Comparison of ENCODE assay signal across 23 mouse cellular contexts in the genomic region with DNA sequence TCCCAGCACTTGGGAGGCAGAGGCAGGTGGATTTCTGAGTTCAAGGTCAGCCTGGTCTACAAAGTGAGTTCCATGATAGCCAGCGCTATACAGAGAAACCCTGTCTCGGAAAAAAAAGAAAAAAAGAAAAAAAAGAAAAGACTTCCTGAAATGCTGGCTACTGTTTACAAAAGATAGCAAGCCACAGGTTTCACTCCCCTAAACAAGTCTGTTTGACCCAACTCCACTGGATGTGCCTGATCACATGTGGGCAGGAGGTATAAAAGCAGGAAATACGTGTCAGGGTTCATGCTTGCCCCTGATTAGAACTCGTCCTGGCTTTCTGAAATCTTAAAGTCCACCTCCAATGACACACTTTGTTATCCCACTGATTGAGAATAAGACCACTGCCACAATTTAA. TPM values are rescaled to one million over a fixed set of nuclear protein-coding genes. Genes with fewer than 3 reads are reported as not detected.
A peak's percentile ranks its signal among the peaks of the same experiment; 100 is the strongest.
DNase-seq lines count a peak whose midpoint lies in the region; ATAC-seq and TF ChIP-seq lines count a peak whose summit lies in the region.
"Had no signal": no experiment of that assay in that cellular context is flagged by ENCODE, and none has a peak within 500 bp of the region (broad histone marks: within the 10 kb centered on the region; RNA-seq: fewer than 3 reads in every experiment).

No protein-coding gene starts in this region.

- no peak overlapping the region for H3K4me3 ChIP-seq in ES-E14 (ENCODE audit: insufficient read depth in 1 of 2, low read depth in 1 of 2, low read length in 2 of 2, poor library complexity in 1 of 2, severe bottlenecking in 1 of 2)
- H3K4me3 ChIP-seq: embryonic facial prominence, embryonic 13.5 days; gastrocnemius, adult 2 months; heart, embryonic 10.5 days; hindbrain, embryonic 13.5 days had no signal

- DNase-seq in ES-E14 (ENCODE audit: low read depth, low spot score) (no peak), ZHBTc4 (ENCODE audit: low read depth, low spot score) (peak; percentile 12)
- DNase-seq in cerebellum, adult 11 months, result no peak
- DNase-seq in heart, postnatal 36 days, result no peak
- DNase-seq in gastrocnemius, postnatal 14 days, result no peak
- DNase-seq: adrenal gland, adult 8-10 months; B cell, adult 2 months; cerebellum, adult 11-12 months; cerebellum, adult 9-10 months; cerebellum, postnatal 25 days; gastrocnemius, adult 2 months; gastrocnemius, postnatal 36 days; heart, adult 18-20 months; heart, postnatal 10 days; kidney, adult 11 months had no signal

- in situ Hi-C loops in ES-E14 (cut with MboI; ENCODE audit: low sequenced_read_pairs in 2 of 2, unreplicated experiment in 2 of 2), result no loop called here

- H3K4me1 ChIP-seq in ES-E14 (ENCODE audit: control insufficient read depth in 2 of 2, insufficient read depth in 2 of 2, low read length in 2 of 2, poor library complexity in 1 of 2), result peaks cover 2 to 4% of the 10 kb centered on the region in 2 experiments; a peak in 3 of 4 replicates
- H3K4me1 ChIP-seq: heart, embryonic 10.5 days; hindbrain, embryonic 13.5 days had no signal

- no peaks in the 10 kb centered on the region for H3K36me3 ChIP-seq in ES-E14 (ENCODE audit: control insufficient read depth, insufficient read depth, low read length, poor library complexity, severe bottlenecking)
- H3K36me3 ChIP-seq: embryonic facial prominence, embryonic 13.5 days; G1E; heart, embryonic 10.5 days; hindbrain, embryonic 13.5 days had no signal

- ATAC-seq in megakaryocyte-erythroid progenitor cell, adult 5-6 weeks (replicated peaks; ENCODE audit: low FRiP score, low TSS enrichment, poor library complexity, severe bottlenecking), result peak; percentile 44; the same call in 1 of the 2 replicates
- ATAC-seq: forebrain, embryonic 14.5 days; hindbrain, postnatal 0 days; Patski had no signal

- H3K27ac ChIP-seq in ES-E14 (ENCODE audit: insufficient read depth, low read depth, low read length, poor library complexity, severe bottlenecking), result no peak overlapping the region
- H3K27ac ChIP-seq: embryonic facial prominence, embryonic 13.5 days; gastrocnemius, adult 2 months; heart, embryonic 10.5 days; hindbrain, embryonic 13.5 days; hindbrain, postnatal 0 days had no signal

- H3K9ac ChIP-seq in ES-E14 (ENCODE audit: insufficient read depth, low read depth, low read length, poor library complexity, severe bottlenecking), result no peak overlapping the region
- H3K9ac ChIP-seq: embryonic facial prominence, embryonic 13.5 days; hindbrain, embryonic 13.5 days had no signal

- intact Hi-C loops in heart, postnatal 36 days (cut with DNase I), result no loop called here
- intact Hi-C loops in gastrocnemius, postnatal 14 days (cut with DNase I; ENCODE audit: low total_unique reads), result no loop called here

- H3K9me3 ChIP-seq in ES-E14 (ENCODE audit: control insufficient read depth, insufficient read depth, low read depth, low read length), result no peaks in the 10 kb centered on the region
- H3K9me3 ChIP-seq: embryonic facial prominence, embryonic 13.5 days; G1E; heart, embryonic 10.5 days; hindbrain, embryonic 13.5 days had no signal

TF ChIP-seq in ES-E14, 5 proteins besides CTCF, POLR2A, EP300 and RAD21:
- TF ChIP-seq ZNF384 (IDR thresholded peaks at IDR 0.05; ENCODE audit: low read depth, low read length) (0 out of 2 replicates have a peak, but pooled peaks have one; percentile 31), CHD2 (IDR thresholded peaks at IDR 0.05; ENCODE audit: low read depth, low read length) (no peak)

RNA-seq across cellular contexts. Expression of a gene that starts 18.2 kb away (rescaled TPM):
- total RNA-seq in ES-E14 (2012; rRNA removed), result 18.1 and 19.8 TPM in 2 replicates
- 8.0 and 8.5 TPM in 2 replicates for total RNA-seq in megakaryocyte-erythroid progenitor cell, adult 5-6 weeks (2014; fragmentation: Nextera tagmentation)
- 6.5 and 8.9 TPM in 2 replicates for total RNA-seq in megakaryocyte-erythroid progenitor cell, adult 5-6 weeks (2017)
- total RNA-seq in heart, postnatal 36 days (2021), result 10 to 100 TPM; 20.6 to 21.4 TPM
- total RNA-seq in gastrocnemius, postnatal 14 days (2021), result 10 to 100 TPM in 1 of 2 experiments, 1 to 10 TPM in 1; 9.8 to 11.7 TPM
